Mouse (Mus musculus) spleen, adult 2 months (tissue): ENCODE measurements around the gene Aebp1. TPM values are rescaled to one million over a fixed set of nuclear protein-coding genes. Genes with fewer than 3 reads are reported as not detected.

Source experiments
- DNase-seq, 2 experiments: peaks; one replicate each; pipeline versions ENCODE4 v3.0.0 to v3.0.0-alpha.2; 2012 to 2021; ENCODE audit warnings: low spot score in 2 of 2, low read depth in 1 of 2
- H3K27ac ChIP-seq: fragments of 200-500 bp; 2 replicates; pipeline ENCODE4 v1.5.1; 2012; ENCODE audit warnings: low read length, inconsistent platforms; ENCODE audit not compliant: insufficient read depth
- H3K27me3 ChIP-seq: fragments of 200-500 bp; 2 replicates; pipeline ENCODE4 v1.6.1; 2012; ENCODE audit warnings: mild to moderate bottlenecking, moderate library complexity, low read length, inconsistent platforms; ENCODE audit not compliant: control insufficient read depth, insufficient read depth
- H3K36me3 ChIP-seq: fragments of 200-500 bp; 2 replicates; pipeline ENCODE4 v1.6.1; 2012; ENCODE audit warnings: mild to moderate bottlenecking, low read length, inconsistent platforms; ENCODE audit not compliant: control insufficient read depth, insufficient read depth
- H3K4me1 ChIP-seq: fragments of 200-500 bp; 2 replicates; pipeline ENCODE4 v1.6.1; 2011; ENCODE audit warnings: inconsistent platforms; ENCODE audit not compliant: control insufficient read depth, insufficient read depth, insufficient read length
- H3K4me3 ChIP-seq: fragments of 200-500 bp; 2 replicates; pipeline ENCODE4 v1.5.1; 2011; ENCODE audit warnings: mild to moderate bottlenecking, inconsistent platforms; ENCODE audit not compliant: insufficient read depth, insufficient read length; ENCODE audit errors: extremely low read depth
- CTCF ChIP-seq: fragments of 200-500 bp; IDR thresholded peaks from 2 replicates; pipeline ENCODE4 v1.5.1; 2011; ENCODE audit warnings: mild to moderate bottlenecking, inconsistent platforms; ENCODE audit not compliant: insufficient read depth, insufficient read length, insufficient replicate concordance; ENCODE audit errors: extremely low read depth
- POLR2A ChIP-seq: fragments of 200-500 bp; IDR thresholded peaks from 2 replicates; pipeline ENCODE4 v1.6.1; 2011; ENCODE audit warnings: low read depth, low read length, inconsistent platforms
- WGBS: fragments of 180-500 bp; shearing (Covaris S2); methylation state at CpG from one replicate; pipeline ENCODE4 v1.1.7; 2018; 5-methylcytosine and 5-hydroxymethylcytosine counted together
- polyA plus RNA-seq: library from polyadenylated mRNA; depleted of rRNA; stranded (reverse); fragments of >200 nt; gene quantifications from 2 replicates; pipeline ENCODE4 v1.2.3, GENCODE M21; 2012

The Aebp1 gene
- polyA plus RNA-seq, 1 experiment: 15.7 TPM

DNA sequence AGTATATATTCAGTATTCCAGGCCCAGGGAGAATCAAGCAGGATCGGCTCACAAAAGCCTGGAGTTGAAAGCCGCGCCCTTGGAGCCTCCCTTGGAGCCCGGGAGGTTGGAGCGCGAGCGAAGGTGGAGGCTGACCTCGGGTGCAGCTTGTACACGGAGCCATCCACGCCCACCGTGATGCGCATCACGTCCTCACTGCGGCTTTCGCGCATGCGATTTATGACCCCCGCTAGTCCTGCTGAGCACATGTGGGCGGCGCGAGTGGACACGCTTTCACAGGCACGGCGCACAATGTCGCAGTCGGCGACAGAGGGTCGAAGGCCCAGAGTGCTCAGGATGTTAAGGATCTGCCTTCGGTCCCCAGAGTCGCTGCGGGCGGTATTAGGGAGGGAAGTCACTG is 40.2 kb downstream of the Aebp1 start:
- Histone ChIP-seq H3K4me1 (no peaks in the 10 kb centered on the region), H3K27me3 (peaks cover 2% of the 10 kb centered on the region; the same call in 1 of the 2 replicates), H3K27ac (no peak overlapping the region), H3K36me3 (no peaks in the 10 kb centered on the region), H3K4me3 (no peak overlapping the region; the same call in 1 of the 2 replicates)
- DNase-seq: no peak
- 38% methylated on average over 32 of the region's 32 CpGs for WGBS
- no peak for TF ChIP-seq CTCF
- no peak for TF ChIP-seq POLR2A

DNA sequence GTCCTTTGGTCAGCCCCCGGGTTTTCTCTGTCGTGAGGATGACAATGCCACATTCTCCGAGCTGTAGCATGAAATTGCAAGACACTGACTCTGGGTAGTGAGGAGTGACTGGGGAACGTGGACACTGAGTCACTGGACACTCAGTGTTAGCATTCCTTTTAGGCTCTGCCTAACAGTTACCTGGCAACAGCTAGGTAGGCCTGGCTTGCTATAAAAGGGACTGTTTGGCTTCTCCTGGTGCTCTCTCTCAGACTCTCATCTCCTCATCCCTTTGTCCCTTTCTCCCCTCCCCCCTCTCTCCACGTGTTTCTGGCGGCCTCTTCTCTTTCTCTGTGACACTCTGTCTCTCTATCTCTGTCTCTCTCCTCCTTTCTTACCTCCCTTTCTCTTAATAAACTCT is 40.6 kb downstream of the Aebp1 start:
- Histone ChIP-seq H3K4me3 (no peak overlapping the region), H3K27ac (no peak overlapping the region), H3K36me3 (no peaks in the 10 kb centered on the region), H3K27me3 (peaks cover 2% of the 10 kb centered on the region; the same call in 1 of the 2 replicates), H3K4me1 (no peaks in the 10 kb centered on the region)
- no peak for DNase-seq
- 52% methylated on average over 6 of the region's 6 CpGs for WGBS
- TF ChIP-seq POLR2A (no peak), CTCF (no peak)

DNA sequence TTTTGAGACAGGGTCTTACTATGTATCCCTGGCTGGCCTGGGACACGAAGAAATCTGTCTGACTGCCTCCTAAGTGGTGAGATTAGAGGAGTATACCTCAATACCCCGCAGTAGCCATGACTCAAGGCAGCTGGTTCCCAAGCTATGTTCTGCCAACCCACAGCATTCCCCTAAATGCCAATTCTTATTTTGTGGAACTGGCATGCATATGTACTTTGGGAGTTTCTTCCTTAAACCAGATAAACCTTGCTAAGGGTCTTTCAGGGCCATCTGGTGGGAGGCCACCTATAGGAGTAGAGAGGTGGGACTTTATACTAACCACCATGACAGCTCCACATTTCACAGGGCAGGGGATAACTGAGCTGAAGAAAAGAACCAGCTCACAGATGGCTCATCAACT is 42.1 kb downstream of the Aebp1 start:
- TF ChIP-seq CTCF (no peak), POLR2A (no peak)
- Histone ChIP-seq H3K36me3 (no peaks in the 10 kb centered on the region), H3K4me1 (no peaks in the 10 kb centered on the region), H3K27me3 (peaks cover 2% of the 10 kb centered on the region; the same call in 1 of the 2 replicates), H3K27ac (no peak overlapping the region), H3K4me3 (no peak overlapping the region)
- WGBS: 90% methylated on average over 2 of the region's 2 CpGs
- no peak for DNase-seq

DNA sequence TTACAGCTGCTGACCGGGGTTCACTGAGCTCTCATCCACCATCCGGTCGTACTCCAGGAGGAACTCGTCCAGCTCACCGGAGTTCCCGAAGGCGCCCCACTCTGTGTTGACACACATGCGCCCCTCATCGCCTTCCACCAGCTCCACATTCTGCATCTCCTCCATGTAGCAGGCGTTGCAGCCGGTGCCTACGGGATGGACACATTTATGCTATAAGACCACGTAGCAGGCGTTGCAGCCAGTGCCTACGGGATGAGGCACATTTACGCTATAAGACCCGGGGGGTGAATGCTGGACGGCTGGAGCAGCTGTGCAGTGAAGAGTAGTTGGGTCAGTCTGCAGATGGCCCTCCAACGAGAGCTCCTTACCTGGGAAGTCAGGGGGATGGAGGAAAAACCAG is 42.6 kb downstream of the Aebp1 start:
- Histone ChIP-seq H3K4me3 (no peak overlapping the region), H3K4me1 (no peaks in the 10 kb centered on the region), H3K27me3 (peaks cover 2% of the 10 kb centered on the region; the same call in 1 of the 2 replicates), H3K36me3 (no peaks in the 10 kb centered on the region), H3K27ac (no peak overlapping the region)
- TF ChIP-seq POLR2A (no peak), CTCF (no peak)
- WGBS: 95% methylated on average over 19 of the region's 19 CpGs
- DNase-seq: no peak

DNA sequence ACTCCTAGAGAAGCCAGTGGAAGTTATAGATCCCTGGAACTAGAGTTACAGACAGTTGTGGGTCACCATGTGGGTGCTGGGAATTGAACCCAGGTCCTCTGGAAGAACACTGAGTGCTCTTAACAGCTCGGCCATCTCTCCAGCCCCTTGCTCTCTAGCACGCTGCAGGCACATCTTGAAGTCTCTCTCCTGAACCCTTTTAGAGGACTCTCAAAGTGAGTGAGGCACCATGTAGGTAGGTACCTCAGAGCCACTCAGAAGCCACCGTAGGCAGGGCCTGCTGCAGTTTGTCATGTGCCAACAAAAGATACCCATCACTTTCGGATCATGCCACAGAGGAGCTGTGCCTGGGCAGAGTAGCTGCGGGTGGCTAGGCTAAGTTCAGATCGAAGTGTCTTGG is 43.1 kb downstream of the Aebp1 start:
- DNase-seq: no peak
- H3K27me3 ChIP-seq: peaks cover 2% of the 10 kb centered on the region; the same call in 1 of the 2 replicates
- 87% methylated on average over 6 of the region's 6 CpGs for WGBS

DNA sequence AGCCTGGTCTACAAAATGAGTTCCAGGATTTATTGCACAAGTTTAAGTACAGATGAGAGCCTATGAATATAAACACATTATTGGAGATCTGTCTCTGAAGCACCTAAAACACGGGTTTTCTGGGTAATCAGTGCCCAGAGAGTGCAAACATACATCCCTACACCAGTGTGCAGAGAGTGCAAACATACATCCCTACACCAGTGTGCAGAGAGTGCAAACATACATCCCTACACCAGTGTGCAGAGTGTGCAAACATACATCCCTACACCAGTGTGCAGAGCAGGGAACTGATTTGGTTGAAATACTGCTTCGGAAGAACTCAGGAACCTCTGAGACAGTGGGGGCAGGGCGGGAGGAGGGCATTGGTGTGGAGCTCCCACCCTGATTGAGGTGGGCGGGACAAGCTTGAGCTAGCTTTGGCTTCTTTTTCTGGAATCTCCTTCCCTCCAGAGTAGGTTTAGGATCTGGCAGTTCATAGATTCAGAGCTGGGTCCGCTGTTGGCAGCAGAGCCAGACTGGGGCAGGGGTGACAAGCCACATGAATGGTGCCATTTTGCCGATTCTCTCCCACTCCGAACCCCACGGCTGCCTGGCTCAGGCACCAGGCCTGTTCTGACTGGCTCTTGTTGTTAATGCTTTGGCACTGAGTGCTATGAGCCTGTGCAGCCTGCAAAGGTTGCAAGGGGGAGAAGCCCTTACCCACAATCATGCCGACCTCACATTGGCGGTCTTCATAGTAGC is 44.2 kb downstream of the Aebp1 start:
- no peaks in the 10 kb centered on the region for H3K36me3 ChIP-seq
- no peak overlapping the region for H3K27ac ChIP-seq
- 88% methylated on average over 10 of the region's 10 CpGs for whole genome bisulfite sequencing
- no peak overlapping the region for H3K4me3 ChIP-seq
- no peaks in the 10 kb centered on the region for H3K4me1 ChIP-seq
- peaks cover 2% of the 10 kb centered on the region; the same call in 1 of the 2 replicates for H3K27me3 ChIP-seq
- TF ChIP-seq CTCF (no peak), POLR2A (no peak)
- DNase-seq: no peak

More for the DNA sequence above, 43.1 kb downstream of the Aebp1 start:
- Histone ChIP-seq H3K4me3 (no peak overlapping the region), H3K27ac (no peak overlapping the region), H3K4me1 (no peaks in the 10 kb centered on the region), H3K36me3 (no peaks in the 10 kb centered on the region)
- TF ChIP-seq CTCF (no peak), POLR2A (no peak)

DNA sequence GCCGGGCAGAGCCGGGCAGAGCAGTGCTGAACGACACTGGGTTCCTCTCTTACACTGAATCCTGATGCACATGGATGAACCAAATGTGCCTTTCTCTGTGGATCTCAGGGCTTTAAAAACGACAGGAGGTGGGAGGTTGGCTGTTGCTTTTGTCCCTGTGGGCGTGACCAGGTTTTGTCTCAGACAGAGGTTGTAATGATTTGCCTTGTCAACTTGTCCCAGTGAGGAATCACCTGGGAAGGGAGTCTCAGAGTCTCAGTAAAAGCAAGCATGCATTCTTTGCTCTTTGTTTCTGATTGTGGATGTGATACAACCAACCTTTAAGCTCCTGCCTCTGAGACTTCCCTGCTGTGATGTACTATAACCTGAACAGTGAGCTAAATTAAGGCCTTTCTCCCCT is 45.3 kb downstream of the Aebp1 start:
- Histone ChIP-seq H3K4me1 (no peaks in the 10 kb centered on the region), H3K27me3 (no peaks in the 10 kb centered on the region), H3K27ac (no peak overlapping the region), H3K4me3 (no peak overlapping the region), H3K36me3 (no peaks in the 10 kb centered on the region)
- DNase-seq: no peak
- TF ChIP-seq POLR2A (no peak), CTCF (no peak)
- 80% methylated on average over 5 of the region's 5 CpGs for WGBS
